Mouse (Mus musculus): ENCODE data around the gene Plcl2. TPM values are rescaled to one million over a fixed set of nuclear protein-coding genes. Genes with fewer than 3 reads are reported as not detected.

Gene Plcl2
- polyA plus RNA-seq, 1 experiment: 11.5 TPM

GRCm38 (mm10) chr17:50729577-50729976 lies 220.4 kb downstream of the Plcl2 start:
- no peak overlapping the region for H3K27ac ChIP-seq (ENCODE audit: insufficient read depth, low read length)
- 17% methylated on average over 6 of the region's 6 CpGs for WGBS
- no peak overlapping the region for H3K4me3 ChIP-seq (ENCODE audit: extremely low read depth, insufficient read depth, insufficient read length)
- peaks cover 7% of the 10 kb centered on the region; the same call in 1 of the 2 replicates for H3K4me1 ChIP-seq (ENCODE audit: control insufficient read depth, insufficient read depth, insufficient read length)
- H3K27me3 ChIP-seq (ENCODE audit: control insufficient read depth, insufficient read depth, low read length): no peaks in the 10 kb centered on the region
- H3K36me3 ChIP-seq (ENCODE audit: control insufficient read depth, insufficient read depth, low read length): peaks cover 1% of the 10 kb centered on the region
- TF ChIP-seq CTCF (IDR thresholded peaks at IDR 0.05; ENCODE audit: extremely low read depth, insufficient read depth, insufficient read length, insufficient replicate concordance) (no peak), POLR2A (IDR thresholded peaks at IDR 0.05; ENCODE audit: low read depth, low read length) (no peak)
- no peak for DNase-seq (ENCODE audit: low read depth in 1 of 2, low spot score in 2 of 2)

- no peak for DNase-seq (ENCODE audit: low read depth in 1 of 2, low spot score in 2 of 2)
- H3K4me1 ChIP-seq (ENCODE audit: control insufficient read depth, insufficient read depth, insufficient read length): peaks cover 12% of the 10 kb centered on the region; the same call in 1 of the 2 replicates
These were observed 221.7 kb downstream of the Plcl2 start for GRCm38 (mm10) chr17:50730896-50731295.

GRCm38 (mm10) chr17:50731876-50732275 lies 222.7 kb downstream of the Plcl2 start:
- DNase-seq (ENCODE audit: low read depth in 1 of 2, low spot score in 2 of 2): peak in 1 of 2 experiments; percentile 16
- 45% methylated on average over 5 of the region's 5 CpGs for WGBS

More at GRCm38 (mm10) chr17:50730896-50731295, 221.7 kb downstream of the Plcl2 start:
- H3K36me3 ChIP-seq (ENCODE audit: control insufficient read depth, insufficient read depth, low read length): peaks cover 6% of the 10 kb centered on the region
- WGBS: 55% methylated on average over 2 of the region's 2 CpGs
- no peak overlapping the region for H3K27ac ChIP-seq (ENCODE audit: insufficient read depth, low read length)
- no peaks in the 10 kb centered on the region for H3K27me3 ChIP-seq (ENCODE audit: control insufficient read depth, insufficient read depth, low read length)
- no peak overlapping the region for H3K4me3 ChIP-seq (ENCODE audit: extremely low read depth, insufficient read depth, insufficient read length)
- TF ChIP-seq POLR2A (IDR thresholded peaks at IDR 0.05; ENCODE audit: low read depth, low read length) (no peak), CTCF (IDR thresholded peaks at IDR 0.05; ENCODE audit: extremely low read depth, insufficient read depth, insufficient read length, insufficient replicate concordance) (no peak)

GRCm38 (mm10) chr17:50733390-50733789 lies 224.2 kb downstream of the Plcl2 start:
- no peak overlapping the region for H3K4me3 ChIP-seq (ENCODE audit: extremely low read depth, insufficient read depth, insufficient read length)
- TF ChIP-seq POLR2A (IDR thresholded peaks at IDR 0.05; ENCODE audit: low read depth, low read length): no peak
- TF ChIP-seq CTCF (IDR thresholded peaks at IDR 0.05; ENCODE audit: extremely low read depth, insufficient read depth, insufficient read length, insufficient replicate concordance): no peak
- H3K4me1 ChIP-seq (ENCODE audit: control insufficient read depth, insufficient read depth, insufficient read length): peaks cover 17% of the 10 kb centered on the region; the same call in 1 of the 2 replicates
- H3K27ac ChIP-seq (ENCODE audit: insufficient read depth, low read length): no peak overlapping the region
- no peak for DNase-seq (ENCODE audit: low read depth in 1 of 2, low spot score in 2 of 2)
- H3K27me3 ChIP-seq (ENCODE audit: control insufficient read depth, insufficient read depth, low read length): no peaks in the 10 kb centered on the region
- H3K36me3 ChIP-seq (ENCODE audit: control insufficient read depth, insufficient read depth, low read length): peaks cover 9% of the 10 kb centered on the region
- 90% methylated on average over 7 of the region's 7 CpGs for WGBS

More at GRCm38 (mm10) chr17:50731876-50732275, 222.7 kb downstream of the Plcl2 start:
- H3K27ac ChIP-seq (ENCODE audit: insufficient read depth, low read length): no peak overlapping the region
- H3K27me3 ChIP-seq (ENCODE audit: control insufficient read depth, insufficient read depth, low read length): no peaks in the 10 kb centered on the region
- no peak for TF ChIP-seq CTCF (IDR thresholded peaks at IDR 0.05; ENCODE audit: extremely low read depth, insufficient read depth, insufficient read length, insufficient replicate concordance)
- no peak overlapping the region for H3K4me3 ChIP-seq (ENCODE audit: extremely low read depth, insufficient read depth, insufficient read length)
- peaks cover 17% of the 10 kb centered on the region; the same call in 1 of the 2 replicates for H3K4me1 ChIP-seq (ENCODE audit: control insufficient read depth, insufficient read depth, insufficient read length)
- peaks cover 9% of the 10 kb centered on the region for H3K36me3 ChIP-seq (ENCODE audit: control insufficient read depth, insufficient read depth, low read length)

- TF ChIP-seq POLR2A (IDR thresholded peaks at IDR 0.05; ENCODE audit: low read depth, low read length): no peak
- no peak for TF ChIP-seq CTCF (IDR thresholded peaks at IDR 0.05; ENCODE audit: extremely low read depth, insufficient read depth, insufficient read length, insufficient replicate concordance)
- WGBS: 65% methylated on average over 6 of the region's 6 CpGs
- Histone ChIP-seq H3K4me1 (ENCODE audit: control insufficient read depth, insufficient read depth, insufficient read length) (peaks cover 14% of the 10 kb centered on the region; the same call in 1 of the 2 replicates), H3K27me3 (ENCODE audit: control insufficient read depth, insufficient read depth, low read length) (no peaks in the 10 kb centered on the region), H3K36me3 (ENCODE audit: control insufficient read depth, insufficient read depth, low read length) (peaks cover 9% of the 10 kb centered on the region), H3K27ac (ENCODE audit: insufficient read depth, low read length) (no peak overlapping the region), H3K4me3 (ENCODE audit: extremely low read depth, insufficient read depth, insufficient read length) (no peak overlapping the region)
- no peak for DNase-seq (ENCODE audit: low read depth in 1 of 2, low spot score in 2 of 2)
These were observed 225.6 kb downstream of the Plcl2 start for GRCm38 (mm10) chr17:50734781-50735180.

- no peaks in the 10 kb centered on the region for H3K27me3 ChIP-seq (ENCODE audit: control insufficient read depth, insufficient read depth, low read length)
- no peak for TF ChIP-seq POLR2A (IDR thresholded peaks at IDR 0.05; ENCODE audit: low read depth, low read length)
- TF ChIP-seq CTCF (IDR thresholded peaks at IDR 0.05; ENCODE audit: extremely low read depth, insufficient read depth, insufficient read length, insufficient replicate concordance): no peak
- H3K36me3 ChIP-seq (ENCODE audit: control insufficient read depth, insufficient read depth, low read length): peaks cover 9% of the 10 kb centered on the region
- peak overlapping the region; percentile 36 for H3K27ac ChIP-seq (ENCODE audit: insufficient read depth, low read length)
- H3K4me1 ChIP-seq (ENCODE audit: control insufficient read depth, insufficient read depth, insufficient read length): peaks cover 10% of the 10 kb centered on the region; the same call in 1 of the 2 replicates
- no peak overlapping the region for H3K4me3 ChIP-seq (ENCODE audit: extremely low read depth, insufficient read depth, insufficient read length)
- 64% methylated on average over 4 of the region's 4 CpGs for WGBS
- DNase-seq (ENCODE audit: low read depth in 1 of 2, low spot score in 2 of 2): no peak
These were observed 226.3 kb downstream of the Plcl2 start for GRCm38 (mm10) chr17:50735382-50735954.

- Histone ChIP-seq H3K4me3 (ENCODE audit: extremely low read depth, insufficient read depth, insufficient read length) (no peak overlapping the region), H3K27ac (ENCODE audit: insufficient read depth, low read length) (peak overlapping the region; percentile 36), H3K4me1 (ENCODE audit: control insufficient read depth, insufficient read depth, insufficient read length) (peaks cover 10% of the 10 kb centered on the region; the same call in 1 of the 2 replicates), H3K27me3 (ENCODE audit: control insufficient read depth, insufficient read depth, low read length) (no peaks in the 10 kb centered on the region), H3K36me3 (ENCODE audit: control insufficient read depth, insufficient read depth, low read length) (peaks cover 12% of the 10 kb centered on the region)
- 36% methylated on average over 8 of the region's 8 CpGs for WGBS
- TF ChIP-seq POLR2A (IDR thresholded peaks at IDR 0.05; ENCODE audit: low read depth, low read length): no peak
- TF ChIP-seq CTCF (IDR thresholded peaks at IDR 0.05; ENCODE audit: extremely low read depth, insufficient read depth, insufficient read length, insufficient replicate concordance): no peak
- DNase-seq (ENCODE audit: low read depth in 1 of 2, low spot score in 2 of 2): no peak
These were observed 226.8 kb downstream of the Plcl2 start for GRCm38 (mm10) chr17:50735955-50736533.

All from spleen, adult 2 months (tissue).